Mouse (Mus musculus) bone marrow, adult 2 months (tissue): ENCODE data around the gene Sorbs2.

ENCODE experiments used
- CTCF ChIP-seq: fragments of 200-500 bp; IDR thresholded peaks from 2 replicates; pipeline ENCODE4 v1.5.1; 2011; ENCODE audit warnings: low read length, control low read depth; ENCODE audit not compliant: control insufficient read depth, insufficient read depth
- POLR2A ChIP-seq: fragments of 200-500 bp; IDR thresholded peaks from 2 replicates; pipeline ENCODE4 v1.6.1; 2011; ENCODE audit warnings: low read depth, mild to moderate bottlenecking, control low read depth, low read length, borderline replicate concordance; ENCODE audit not compliant: control insufficient read depth

DNA sequence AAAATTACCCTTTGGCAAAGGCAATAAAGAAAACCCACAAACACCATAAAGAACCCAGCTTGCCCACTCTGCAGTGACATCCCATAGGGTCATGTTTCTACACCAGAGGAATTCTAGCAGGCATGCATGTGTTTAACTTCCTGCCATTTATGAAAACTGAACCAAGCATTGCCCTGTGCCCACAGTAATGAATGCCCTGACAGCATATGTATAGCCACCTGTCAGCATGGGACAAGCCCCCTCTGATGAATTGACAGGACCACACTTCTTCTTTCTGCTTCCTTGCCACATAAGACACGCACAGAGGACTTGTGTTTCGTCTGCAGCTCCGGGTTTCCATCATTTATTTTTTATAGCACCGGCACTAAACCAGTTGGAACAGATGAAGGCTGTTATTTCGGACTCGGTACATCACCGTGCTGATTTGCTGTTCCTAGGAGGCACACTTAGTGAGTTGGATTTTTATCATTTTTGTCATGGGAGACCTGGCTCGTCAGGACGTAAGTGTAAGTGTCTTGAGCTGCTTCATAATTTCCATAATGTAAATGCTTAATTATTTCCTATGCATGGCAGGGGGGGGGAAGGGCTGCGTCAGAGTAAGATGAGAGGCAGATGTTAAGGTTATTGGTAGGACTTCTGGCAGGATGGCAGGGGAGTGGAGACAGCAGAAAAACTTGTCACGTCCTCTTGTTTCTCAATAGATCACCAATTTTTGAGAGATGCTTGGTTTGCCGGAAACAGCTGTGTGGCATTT, 180.5 kb downstream of the Sorbs2 start:
- no peak for TF ChIP-seq CTCF
- no peak for TF ChIP-seq POLR2A
